Mouse (Mus musculus) ovary, adult 2 months (tissue): Measurements from ENCODE around the gene Cep89. TPM values are rescaled to one million over a fixed set of nuclear protein-coding genes. Genes with fewer than 3 reads are reported as not detected.

Experiments
- polyA plus RNA-seq: library from polyadenylated mRNA; depleted of rRNA; stranded (reverse); fragments of >200 nt; gene quantifications from 2 replicates; pipeline ENCODE4 v1.2.3, GENCODE M21; 2012; rRNA removed

Cep89 gene
- 14.7 and 17.5 TPM in 2 replicates for polyA plus RNA-seq

DNA sequence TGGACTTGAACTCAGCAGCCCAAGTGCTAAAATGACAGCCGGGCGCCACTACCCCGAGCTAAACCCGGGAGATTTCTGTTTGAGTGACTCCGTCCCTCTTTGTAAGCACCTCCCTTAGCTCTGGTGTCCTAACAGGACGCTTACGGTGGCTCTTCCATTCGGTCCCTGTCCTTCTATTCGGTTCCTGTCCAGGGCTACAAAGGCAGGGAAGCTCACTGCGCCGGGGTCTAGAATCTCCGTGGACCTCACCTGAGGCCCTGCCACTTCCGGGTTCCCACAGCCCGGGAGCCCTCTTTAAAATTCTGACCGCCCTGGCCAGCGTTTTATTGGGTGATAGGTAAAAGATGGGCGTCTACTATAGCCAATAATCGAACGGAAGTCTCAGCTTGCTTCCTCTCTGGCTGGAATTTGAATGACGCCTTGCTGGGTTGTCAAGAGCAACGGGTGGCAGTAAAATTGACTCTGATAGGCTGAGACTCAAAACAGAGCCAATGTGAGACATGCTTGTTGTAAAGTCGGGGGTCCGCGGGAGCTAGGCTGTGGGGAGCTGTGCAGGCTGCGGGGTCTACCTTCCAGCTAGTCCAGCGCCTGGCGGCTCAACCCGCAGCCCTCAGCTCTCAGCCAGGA, at the start of gene Cep89, which contains the start of gene Faap24:
TSS of gene Cep89 (plus strand) at position 494 of the 627 bp plus-strand sequence.
TSS of gene Faap24 (minus strand) at position 295 of the 627 bp plus-strand sequence.

GRCm38 (mm10) chr7:35447996-35448846, 51.4 kb downstream of the Cep89 start, which contains the start of gene Slc7a9:
Slc7a9 (plus strand) TSS chr7:35448796.

Other genes starting within 250 kb of the Cep89 start
- 28.4 and 28.6 TPM in 2 replicates for gene Slc7a10, start 210.7 kb upstream of the Cep89 start, polyA plus RNA-seq
- 32.4 and 35.4 TPM in 2 replicates for gene Lrp3, start 181.5 kb upstream of the Cep89 start, polyA plus RNA-seq
- gene Gpatch1, start 78.6 kb upstream of the Cep89 start, polyA plus RNA-seq: 2.8 and 3.1 TPM in 2 replicates
- gene Rhpn2, start 62.9 kb upstream of the Cep89 start, polyA plus RNA-seq: 12.7 and 14.5 TPM in 2 replicates
- gene Faap24, start 199 bp upstream of the Cep89 start, polyA plus RNA-seq: 3.6 and 4.8 TPM in 2 replicates
- 0.26 and 0.35 TPM in 2 replicates for gene Slc7a9, start 51.8 kb downstream of the Cep89 start, polyA plus RNA-seq
- 0.14 and 0.31 TPM in 2 replicates for gene Tdrd12, start 140.7 kb downstream of the Cep89 start, polyA plus RNA-seq
- 55.1 and 82.0 TPM in 2 replicates for gene Nudt19, start 159.3 kb downstream of the Cep89 start, polyA plus RNA-seq
- 0.12 and 0.14 TPM in 2 replicates for gene Rgs9bp, start 188.5 kb downstream of the Cep89 start, polyA plus RNA-seq
- gene Ankrd27, start 189.2 kb downstream of the Cep89 start, polyA plus RNA-seq: 32.0 and 43.0 TPM in 2 replicates